Mouse (Mus musculus): ENCODE results near the gene Olfr251. TPM values are rescaled to one million over a fixed set of nuclear protein-coding genes. Genes with fewer than 3 reads are reported as not detected.
"Not testable (repeated sequence)": the region's sequence is repeated elsewhere in the genome, so short reads cannot be mapped to it uniquely, and the experiment has no call there.

Olfr251 gene
- polyA plus RNA-seq (2012; rRNA removed), result not detected in 2 replicates

- no peak within 1 kb of the TSS for H3K27ac ChIP-seq (ENCODE audit: insufficient read depth, low read length)
- H3K4me3 ChIP-seq (ENCODE audit: extremely low read depth, insufficient read depth, insufficient read length), result no peak within 1 kb of the TSS
- H3K36me3 ChIP-seq (ENCODE audit: control insufficient read depth, insufficient read depth, low read length), result no peaks in the 10 kb centered on the region
- no peaks in the 10 kb centered on the region for H3K4me1 ChIP-seq (ENCODE audit: control insufficient read depth, insufficient read depth, insufficient read length)
- TF ChIP-seq CTCF (IDR thresholded peaks at IDR 0.05; ENCODE audit: extremely low read depth, insufficient read depth, insufficient read length, insufficient replicate concordance), result no peak
- TF ChIP-seq POLR2A (IDR thresholded peaks at IDR 0.05; ENCODE audit: low read depth, low read length), result no peak
- DNase-seq (ENCODE audit: low read depth in 1 of 2, low spot score in 2 of 2), result no peak
- no peaks in the 10 kb centered on the region for H3K27me3 ChIP-seq (ENCODE audit: control insufficient read depth, insufficient read depth, low read length)
- 64% methylated on average over 2 of the region's 2 CpGs for WGBS
Measured at GRCm38 (mm10) chr9:38376786-38377185, at the start of gene Olfr251. Olfr251 (plus strand) TSS chr9:38377086.

- Histone ChIP-seq H3K27ac (ENCODE audit: insufficient read depth, low read length) (no peak within 1 kb of the TSS), H3K36me3 (ENCODE audit: control insufficient read depth, insufficient read depth, low read length) (no peaks in the 10 kb centered on the region), H3K27me3 (ENCODE audit: control insufficient read depth, insufficient read depth, low read length) (no peaks in the 10 kb centered on the region), H3K4me3 (ENCODE audit: extremely low read depth, insufficient read depth, insufficient read length) (no peak within 1 kb of the TSS), H3K4me1 (ENCODE audit: control insufficient read depth, insufficient read depth, insufficient read length) (no peaks in the 10 kb centered on the region)
- TF ChIP-seq POLR2A (IDR thresholded peaks at IDR 0.05; ENCODE audit: low read depth, low read length) (no peak), CTCF (IDR thresholded peaks at IDR 0.05; ENCODE audit: extremely low read depth, insufficient read depth, insufficient read length, insufficient replicate concordance) (no peak)
- 77% methylated on average over 3 of the region's 3 CpGs for WGBS
- no peak for DNase-seq (ENCODE audit: low read depth in 1 of 2, low spot score in 2 of 2)
Measured at GRCm38 (mm10) chr9:38328760-38329159, 48.1 kb upstream of the Olfr251 start, which contains the start of gene Olfr25. Olfr25 (plus strand) TSS chr9:38329060.

DNA sequence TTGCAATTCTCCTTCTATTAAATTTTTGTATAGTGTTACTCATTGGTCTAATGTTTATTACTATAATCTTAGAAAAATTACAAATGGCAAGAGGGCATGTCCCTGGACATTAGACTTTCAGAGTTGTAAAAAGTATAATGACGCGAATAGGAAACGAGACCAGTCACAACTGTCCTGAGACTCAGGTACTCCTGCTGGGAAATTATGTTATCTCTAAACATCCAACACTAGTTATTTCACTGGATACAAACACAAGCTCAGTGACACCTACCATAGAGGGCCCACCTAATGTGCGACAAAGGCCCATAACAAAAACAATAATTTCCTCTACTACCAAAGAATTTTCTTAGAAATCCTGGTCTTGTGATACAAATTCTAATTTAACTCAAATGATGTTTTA is 28.8 kb upstream of the Olfr251 start, which contains the start of gene Olfr898:
Gene Olfr898 (plus strand): TSS at position 301 of the 400 bp plus-strand sequence.
- H3K27me3 ChIP-seq (ENCODE audit: control insufficient read depth, insufficient read depth, low read length), result no peaks in the 10 kb centered on the region
- no peak within 1 kb of the TSS for H3K27ac ChIP-seq (ENCODE audit: insufficient read depth, low read length)
- no peak for DNase-seq (ENCODE audit: low read depth in 1 of 2, low spot score in 2 of 2)
- H3K36me3 ChIP-seq (ENCODE audit: control insufficient read depth, insufficient read depth, low read length), result no peaks in the 10 kb centered on the region
- H3K4me1 ChIP-seq (ENCODE audit: control insufficient read depth, insufficient read depth, insufficient read length), result no peaks in the 10 kb centered on the region
- H3K4me3 ChIP-seq (ENCODE audit: extremely low read depth, insufficient read depth, insufficient read length), result no peak within 1 kb of the TSS
- TF ChIP-seq CTCF (IDR thresholded peaks at IDR 0.05; ENCODE audit: extremely low read depth, insufficient read depth, insufficient read length, insufficient replicate concordance) (no peak), POLR2A (IDR thresholded peaks at IDR 0.05; ENCODE audit: low read depth, low read length) (no peak)
- WGBS, result 87% methylated on average over 4 of the region's 4 CpGs

GRCm38 (mm10) chr9:38366596-38366995 is 10.3 kb upstream of the Olfr251 start, which contains the start of gene Olfr250:
Olfr250 (plus strand) TSS chr9:38366896.
- 91% methylated on average over 2 of the region's 2 CpGs for WGBS
- Histone ChIP-seq H3K4me1 (ENCODE audit: control insufficient read depth, insufficient read depth, insufficient read length) (no peaks in the 10 kb centered on the region), H3K4me3 (ENCODE audit: extremely low read depth, insufficient read depth, insufficient read length) (no peak within 1 kb of the TSS), H3K27me3 (ENCODE audit: control insufficient read depth, insufficient read depth, low read length) (no peaks in the 10 kb centered on the region), H3K27ac (ENCODE audit: insufficient read depth, low read length) (no peak within 1 kb of the TSS), H3K36me3 (ENCODE audit: control insufficient read depth, insufficient read depth, low read length) (no peaks in the 10 kb centered on the region)
- TF ChIP-seq CTCF (IDR thresholded peaks at IDR 0.05; ENCODE audit: extremely low read depth, insufficient read depth, insufficient read length, insufficient replicate concordance), result no peak
- TF ChIP-seq POLR2A (IDR thresholded peaks at IDR 0.05; ENCODE audit: low read depth, low read length), result no peak
- no peak for DNase-seq (ENCODE audit: low read depth in 1 of 2, low spot score in 2 of 2)

- Histone ChIP-seq H3K27ac (ENCODE audit: insufficient read depth, low read length) (no peak within 1 kb of the TSS), H3K4me1 (ENCODE audit: control insufficient read depth, insufficient read depth, insufficient read length) (no peaks in the 10 kb centered on the region), H3K27me3 (ENCODE audit: control insufficient read depth, insufficient read depth, low read length) (no peaks in the 10 kb centered on the region), H3K4me3 (ENCODE audit: extremely low read depth, insufficient read depth, insufficient read length) (no peak within 1 kb of the TSS), H3K36me3 (ENCODE audit: control insufficient read depth, insufficient read depth, low read length) (no peaks in the 10 kb centered on the region)
- no peak for DNase-seq (ENCODE audit: low read depth in 1 of 2, low spot score in 2 of 2)
- no peak for TF ChIP-seq POLR2A (IDR thresholded peaks at IDR 0.05; ENCODE audit: low read depth, low read length)
- no peak for TF ChIP-seq CTCF (IDR thresholded peaks at IDR 0.05; ENCODE audit: extremely low read depth, insufficient read depth, insufficient read length, insufficient replicate concordance)
- WGBS, result 83% methylated on average over 1 of the region's 1 CpGs
Measured at GRCm38 (mm10) chr9:38401398-38401797, 24.5 kb downstream of the Olfr251 start, which contains the start of gene Olfr147. Olfr147 (plus strand) TSS chr9:38401698.

GRCm38 (mm10) chr9:38407502-38407901 is 30.6 kb downstream of the Olfr251 start:
- H3K4me1 ChIP-seq (ENCODE audit: control insufficient read depth, insufficient read depth, insufficient read length); H3K27ac ChIP-seq (ENCODE audit: insufficient read depth, low read length); H3K4me3 ChIP-seq (ENCODE audit: extremely low read depth, insufficient read depth, insufficient read length); H3K36me3 ChIP-seq (ENCODE audit: control insufficient read depth, insufficient read depth, low read length); DNase-seq (ENCODE audit: low read depth in 1 of 2, low spot score in 2 of 2); H3K27me3 ChIP-seq (ENCODE audit: control insufficient read depth, insufficient read depth, low read length): not testable (repeated sequence)
- 88% methylated on average over 3 of the region's 3 CpGs for WGBS

DNA sequence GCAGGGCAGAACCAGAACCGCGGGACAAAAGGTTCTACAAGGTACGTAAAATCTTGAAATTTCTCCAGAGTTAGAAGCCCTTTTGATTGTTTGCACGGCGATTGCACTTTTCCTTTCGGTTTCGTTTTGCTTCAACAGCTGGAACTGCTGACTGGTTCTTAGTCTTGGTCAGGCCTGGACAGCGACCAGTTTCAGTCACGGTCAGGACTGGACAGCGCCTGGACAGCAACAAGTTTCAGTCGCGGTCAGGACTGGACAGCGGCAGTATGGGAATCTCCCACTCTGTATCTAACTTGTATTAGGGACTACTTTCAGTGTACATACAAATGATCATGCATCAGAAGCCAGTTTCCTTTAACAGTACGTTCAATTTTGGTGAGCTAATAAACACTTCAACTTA is 36.6 kb downstream of the Olfr251 start:
- not testable (repeated sequence) for H3K4me1 ChIP-seq (ENCODE audit: control insufficient read depth, insufficient read depth, insufficient read length); H3K36me3 ChIP-seq (ENCODE audit: control insufficient read depth, insufficient read depth, low read length); H3K4me3 ChIP-seq (ENCODE audit: extremely low read depth, insufficient read depth, insufficient read length); DNase-seq (ENCODE audit: low read depth in 1 of 2, low spot score in 2 of 2); H3K27ac ChIP-seq (ENCODE audit: insufficient read depth, low read length); H3K27me3 ChIP-seq (ENCODE audit: control insufficient read depth, insufficient read depth, low read length)
- WGBS, result 93% methylated on average over 14 of the region's 14 CpGs
